Mouse (Mus musculus): ENCODE measurements at regions not wholly inside any gene's neighbourhood (a gene's known extent, or its start where the extent isn't known, plus 50 kb on each side); places are given as distances from the start of the nearest gene placed in this dataset.
"Not testable (repeated sequence)": the region's sequence is repeated elsewhere in the genome, so short reads cannot be mapped to it uniquely, and the experiment has no call there.

DNA sequence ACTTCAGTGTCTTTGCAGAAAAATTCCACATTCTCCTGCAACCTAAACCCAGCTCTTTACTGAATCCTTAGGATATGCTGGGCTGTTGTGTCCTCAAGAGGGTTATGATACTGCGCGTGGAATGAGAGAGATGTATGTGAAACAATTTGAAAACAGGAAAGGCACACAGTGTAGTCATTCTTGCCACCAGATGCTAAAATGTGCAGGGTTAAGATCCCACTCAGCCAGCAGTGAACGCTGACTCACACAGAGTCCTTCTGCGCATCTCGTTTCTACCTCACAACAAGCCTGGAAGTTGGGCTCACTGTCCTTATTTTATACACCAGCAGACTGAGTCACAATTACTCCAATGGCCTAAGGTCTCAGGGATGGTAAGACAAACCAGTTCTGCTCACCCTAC is 59.9 kb upstream of the Max start:
- ATAC-seq (replicated peaks; ENCODE audit: low FRiP score, poor library complexity, severe bottlenecking): no peak

DNA sequence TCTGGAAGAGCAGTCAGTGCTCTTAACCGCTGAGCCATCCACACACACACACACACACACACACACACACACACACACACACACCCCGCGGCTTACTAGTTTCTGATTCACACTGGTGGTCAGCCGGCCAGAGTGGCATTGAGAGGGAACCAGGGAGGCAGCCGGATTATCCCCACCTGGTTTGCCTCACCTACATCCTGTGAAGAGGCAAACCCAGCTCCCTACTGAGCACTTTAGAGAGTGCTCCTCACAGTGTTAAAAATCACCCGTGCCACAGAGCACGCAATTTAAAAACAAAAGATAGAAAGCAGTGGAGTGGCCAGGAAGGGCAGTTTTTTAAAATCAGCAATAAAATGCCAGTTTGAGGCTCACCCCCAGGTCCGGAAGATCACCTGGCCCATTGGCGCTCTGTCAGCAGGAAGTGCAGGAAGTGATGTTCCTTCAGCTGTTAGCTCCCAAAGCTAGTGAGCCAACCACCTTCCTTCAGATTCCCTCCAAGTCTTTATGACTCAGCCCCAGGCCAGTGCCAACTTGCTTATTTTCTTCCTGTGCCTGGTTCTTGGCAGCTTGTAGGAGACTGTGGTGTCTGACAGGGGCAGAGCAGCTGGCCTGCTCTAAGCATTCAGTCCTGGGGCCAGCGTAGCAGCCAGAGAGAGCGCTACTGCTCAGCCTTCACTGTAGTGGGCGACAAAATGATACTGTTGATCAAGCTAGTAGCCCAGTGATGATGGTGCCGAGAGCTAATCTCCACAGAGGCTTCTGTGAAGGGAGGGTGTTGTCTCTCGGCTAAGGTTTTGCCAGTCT is 57.9 kb upstream of the Max start:
- peak; percentile 75 for ATAC-seq (replicated peaks; ENCODE audit: low FRiP score, poor library complexity, severe bottlenecking)

DNA sequence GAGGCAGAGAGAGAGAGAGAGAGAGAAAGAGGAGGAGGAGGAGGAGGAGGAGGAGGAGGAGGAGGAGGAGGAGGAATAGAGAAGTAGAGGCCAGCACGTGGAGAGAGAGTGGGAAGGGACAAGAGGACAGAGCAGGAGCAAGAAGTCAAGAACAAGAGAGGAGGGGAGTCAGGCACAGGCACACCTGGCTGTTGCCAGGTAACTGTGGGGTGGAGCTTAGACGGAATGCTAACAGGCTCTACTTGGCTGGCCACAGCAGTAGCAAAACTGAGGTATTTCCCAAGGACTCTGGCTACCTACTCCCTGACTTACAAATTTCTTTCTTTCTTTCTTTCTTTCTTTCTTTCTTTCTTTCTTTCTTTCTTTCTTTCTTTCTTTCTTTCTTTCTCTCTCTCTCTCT is 57.1 kb upstream of the Max start:
- not testable (repeated sequence) for ATAC-seq (replicated peaks; ENCODE audit: low FRiP score, poor library complexity, severe bottlenecking)

DNA sequence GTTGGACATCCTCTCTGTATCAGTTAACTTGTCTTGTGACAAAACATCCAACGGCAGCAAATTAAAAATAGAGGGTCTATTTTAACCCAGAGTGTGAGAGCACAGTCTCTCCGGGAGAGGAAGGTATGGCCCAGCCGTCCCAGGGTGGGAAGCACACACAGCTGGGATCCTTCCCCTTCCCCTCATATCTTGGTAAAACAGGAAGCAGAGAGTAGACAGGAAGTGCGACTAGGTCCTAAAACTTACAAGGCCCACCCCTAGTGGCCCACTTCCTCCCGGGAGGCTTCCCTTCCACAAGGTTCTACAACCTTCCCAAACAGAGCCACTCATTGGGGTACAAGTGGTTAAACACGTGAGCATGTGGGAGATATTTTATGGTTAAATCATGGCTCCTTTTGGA is 56.4 kb upstream of the Max start:
- ATAC-seq (replicated peaks; ENCODE audit: low FRiP score, poor library complexity, severe bottlenecking): no peak

DNA sequence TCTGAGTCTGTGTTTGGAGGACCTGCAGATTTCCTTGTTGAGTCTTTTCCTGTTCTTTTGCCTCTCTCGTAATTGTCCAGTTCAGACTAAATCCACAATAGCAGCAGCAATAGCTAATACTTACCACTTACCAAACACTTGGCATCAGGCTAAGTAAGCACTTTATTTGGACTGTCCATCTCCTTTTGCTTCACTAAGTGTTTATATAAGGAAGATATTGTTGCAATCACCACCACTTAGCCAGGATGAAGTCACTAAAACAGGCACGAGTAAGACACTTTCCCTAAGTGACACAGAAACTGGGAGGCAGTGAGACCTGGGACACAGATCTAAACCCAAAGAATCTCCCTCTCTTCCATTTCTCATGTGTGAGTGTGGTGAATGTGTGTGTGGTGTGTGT is 52.9 kb upstream of the Max start:
- no peak for ATAC-seq (replicated peaks; ENCODE audit: low FRiP score, poor library complexity, severe bottlenecking)

Data from erythroblast, adult 5-6 weeks (primary cell).